Comparison of ENCODE assay signal across 18 mouse cellular contexts in genomic region chr10:39429661-39430060, GRCm38 (mm10).
A peak's percentile ranks its signal among the peaks of the same experiment; 100 is the strongest.
DNase-seq lines count a peak whose midpoint lies in the region; ATAC-seq lines count a peak whose summit lies in the region.
"Had no signal": no experiment of that assay in that cellular context is flagged by ENCODE, and none has a peak within 500 bp of the region (broad histone marks: within the 10 kb centered on the region; RNA-seq: fewer than 3 reads in every experiment).

No protein-coding gene starts in this region.

- 87% methylated on average over 4 of the region's 4 CpGs for WGBS in hindbrain, embryonic 10.5 days
- 85% methylated on average over 4 of the region's 4 CpGs for WGBS in hindbrain, embryonic 13.5 days
- WGBS in kidney, embryonic 15.5 days, result 59% methylated on average over 4 of the region's 4 CpGs
- 83% methylated on average over 4 of the region's 4 CpGs for WGBS in neural tube, embryonic 13.5 days

- 0 out of 2 replicates have a peak overlapping the region, but pooled peaks have one; percentile 37 for H3K27ac ChIP-seq in hindbrain, embryonic 10.5 days
- H3K27ac ChIP-seq in hindbrain, embryonic 13.5 days, result no peak overlapping the region
- peak overlapping the region; percentile 59 for H3K27ac ChIP-seq in kidney, embryonic 15.5 days
- peak overlapping the region; percentile 15; the same call in 1 of the 2 replicates for H3K27ac ChIP-seq in neural tube, embryonic 13.5 days (replicated peaks)
- H3K27ac ChIP-seq: embryonic facial prominence, embryonic 15.5 days; gastrocnemius, adult 2 months had no signal

- peaks cover 11% of the 10 kb centered on the region for H3K36me3 ChIP-seq in hindbrain, embryonic 10.5 days
- H3K36me3 ChIP-seq in hindbrain, embryonic 13.5 days, result peaks cover 4% of the 10 kb centered on the region
- H3K36me3 ChIP-seq in kidney, embryonic 15.5 days, result no peaks in the 10 kb centered on the region
- peaks cover 8% of the 10 kb centered on the region; the same call in 1 of the 2 replicates for H3K36me3 ChIP-seq in neural tube, embryonic 13.5 days
- H3K36me3 ChIP-seq: embryonic facial prominence, embryonic 15.5 days had no signal

- no peaks in the 10 kb centered on the region for H3K9me3 ChIP-seq in hindbrain, embryonic 10.5 days
- no peaks in the 10 kb centered on the region for H3K9me3 ChIP-seq in hindbrain, embryonic 13.5 days
- H3K9me3 ChIP-seq in kidney, embryonic 15.5 days (replicated peaks), result no peaks in the 10 kb centered on the region
- no peaks in the 10 kb centered on the region for H3K9me3 ChIP-seq in neural tube, embryonic 13.5 days
- H3K9me3 ChIP-seq: embryonic facial prominence, embryonic 15.5 days had no signal

- H3K27me3 ChIP-seq in hindbrain, embryonic 10.5 days (ENCODE audit: insufficient read depth, poor library complexity, severe bottlenecking), result no peaks in the 10 kb centered on the region
- no peaks in the 10 kb centered on the region for H3K27me3 ChIP-seq in hindbrain, embryonic 13.5 days
- no peaks in the 10 kb centered on the region for H3K27me3 ChIP-seq in kidney, embryonic 15.5 days
- H3K27me3 ChIP-seq in neural tube, embryonic 13.5 days, result no peaks in the 10 kb centered on the region
- H3K27me3 ChIP-seq: embryonic facial prominence, embryonic 15.5 days had no signal

- DNase-seq in hindbrain, embryonic 10.5 days (ENCODE audit: low spot score), result no peak
- no peak for DNase-seq in kidney, postnatal 36 days
- no peak for DNase-seq in neural tube, embryonic 10.5 days (ENCODE audit: extremely low spot score, low spot score)
- DNase-seq in testis, postnatal 14 days (ENCODE audit: low spot score), result no peak
- DNase-seq: adrenal gland, postnatal 25 days; cerebellum, adult 11-12 months; cerebellum, adult 8-10 months; cerebellum, postnatal 36 days; forebrain, postnatal 0 days; gastrocnemius, adult 2 months; gastrocnemius, postnatal 14 days had no signal

- H3K9ac ChIP-seq in hindbrain, embryonic 13.5 days, result no peak overlapping the region
- H3K9ac ChIP-seq in kidney, embryonic 15.5 days, result no peak overlapping the region
- no peak overlapping the region for H3K9ac ChIP-seq in neural tube, embryonic 13.5 days
- H3K9ac ChIP-seq: embryonic facial prominence, embryonic 15.5 days; forebrain, postnatal 0 days had no signal

- peaks cover 64% of the 10 kb centered on the region for H3K4me1 ChIP-seq in hindbrain, embryonic 10.5 days (replicated peaks)
- H3K4me1 ChIP-seq in hindbrain, embryonic 13.5 days (replicated peaks), result peaks cover 78% of the 10 kb centered on the region
- H3K4me1 ChIP-seq in kidney, embryonic 15.5 days, result peaks cover 52% of the 10 kb centered on the region
- H3K4me1 ChIP-seq in neural tube, embryonic 13.5 days (replicated peaks), result peaks cover 81% of the 10 kb centered on the region

- no peak overlapping the region for H3K4me3 ChIP-seq in hindbrain, embryonic 10.5 days
- H3K4me3 ChIP-seq in hindbrain, embryonic 13.5 days, result no peak overlapping the region
- no peak overlapping the region for H3K4me3 ChIP-seq in kidney, embryonic 15.5 days (replicated peaks)
- H3K4me3 ChIP-seq in neural tube, embryonic 13.5 days, result no peak overlapping the region
- H3K4me3 ChIP-seq: embryonic facial prominence, embryonic 15.5 days; gastrocnemius, adult 2 months had no signal

- H3K4me2 ChIP-seq in hindbrain, embryonic 13.5 days, result no peak overlapping the region
- H3K4me2 ChIP-seq in kidney, embryonic 15.5 days, result no peak overlapping the region
- H3K4me2 ChIP-seq in neural tube, embryonic 13.5 days, result no peak overlapping the region
- H3K4me2 ChIP-seq: embryonic facial prominence, embryonic 15.5 days; heart, embryonic 11.5 days had no signal

- no peak for ATAC-seq in hindbrain, embryonic 13.5 days (ENCODE audit: low FRiP score)
- 0 out of 2 replicates have a peak, but pooled peaks have one; percentile 13 for ATAC-seq in kidney, embryonic 15.5 days (replicated peaks; ENCODE audit: low FRiP score)
- no peak for ATAC-seq in neural tube, embryonic 13.5 days (ENCODE audit: low read depth)
- ATAC-seq: forebrain, embryonic 14.5 days; forebrain, postnatal 0 days; hindbrain, embryonic 16.5 days had no signal
